Mouse (Mus musculus): ENCODE results near the gene Hrh1. TPM values are rescaled to one million over a fixed set of nuclear protein-coding genes. Genes with fewer than 3 reads are reported as not detected.

Gene Hrh1
- polyA plus RNA-seq, 1 experiment from 2014 or later: 0.06 TPM

- Histone ChIP-seq H3K4me2 (replicated peaks; ENCODE audit: low read depth) (no peak overlapping the region), H3K9ac (ENCODE audit: low read length) (no peak overlapping the region), H3K9me3 (ENCODE audit: control insufficient read depth, low read length) (no peaks in the 10 kb centered on the region), H3K36me3 (ENCODE audit: control insufficient read depth, insufficient read depth, low read length) (no peaks in the 10 kb centered on the region), H3K4me3 (ENCODE audit: low read depth, low read length) (no peak overlapping the region), H3K27ac (replicated peaks) (no peak overlapping the region), H3K4me1 (replicated peaks; ENCODE audit: control insufficient read depth, insufficient read depth) (no peaks in the 10 kb centered on the region), H3K27me3 (ENCODE audit: control insufficient read depth, insufficient read depth, low read length) (no peaks in the 10 kb centered on the region)
- no peak for DNase-seq (ENCODE audit: low spot score)
- 92% methylated on average over 4 of the region's 4 CpGs for WGBS
- no peak for ATAC-seq (ENCODE audit: low FRiP score, low TSS enrichment)
- peak; percentile 25; the same call in 1 of the 2 replicates for TF ChIP-seq CTCF (IDR thresholded peaks at IDR 0.05; ENCODE audit: low read depth)
- no peak for TF ChIP-seq EP300 (optimal IDR thresholded peaks at IDR 0.05)
These were observed 57.5 kb downstream of the Hrh1 start for GRCm38 (mm10) chr6:114455267-114455666.

GRCm38 (mm10) chr6:114456255-114457042 lies 58.7 kb downstream of the Hrh1 start:
- no peaks in the 10 kb centered on the region for H3K9me3 ChIP-seq (ENCODE audit: control insufficient read depth, low read length)
- TF ChIP-seq EP300 (optimal IDR thresholded peaks at IDR 0.05): no peak
- TF ChIP-seq CTCF (IDR thresholded peaks at IDR 0.05; ENCODE audit: low read depth): no peak
- no peaks in the 10 kb centered on the region for H3K4me1 ChIP-seq (replicated peaks; ENCODE audit: control insufficient read depth, insufficient read depth)
- no peak overlapping the region for H3K9ac ChIP-seq (ENCODE audit: low read length)
- no peak overlapping the region for H3K27ac ChIP-seq (replicated peaks)
- WGBS: 39% methylated on average over 11 of the region's 12 CpGs
- ATAC-seq (ENCODE audit: low FRiP score, low TSS enrichment) (no peak), DNase-seq (ENCODE audit: low spot score) (no peak)
- no peak overlapping the region for H3K4me2 ChIP-seq (replicated peaks; ENCODE audit: low read depth)
- H3K4me3 ChIP-seq (ENCODE audit: low read depth, low read length): no peak overlapping the region
- H3K27me3 ChIP-seq (ENCODE audit: control insufficient read depth, insufficient read depth, low read length): no peaks in the 10 kb centered on the region
- no peaks in the 10 kb centered on the region for H3K36me3 ChIP-seq (ENCODE audit: control insufficient read depth, insufficient read depth, low read length)

- ATAC-seq (ENCODE audit: low FRiP score, low TSS enrichment) (no peak), DNase-seq (ENCODE audit: low spot score) (no peak)
- no peak overlapping the region for H3K4me2 ChIP-seq (replicated peaks; ENCODE audit: low read depth)
- H3K9ac ChIP-seq (ENCODE audit: low read length): no peak overlapping the region
- no peaks in the 10 kb centered on the region for H3K27me3 ChIP-seq (ENCODE audit: control insufficient read depth, insufficient read depth, low read length)
- no peaks in the 10 kb centered on the region for H3K36me3 ChIP-seq (ENCODE audit: control insufficient read depth, insufficient read depth, low read length)
- 87% methylated on average over 3 of the region's 3 CpGs for WGBS
- TF ChIP-seq CTCF (IDR thresholded peaks at IDR 0.05; ENCODE audit: low read depth) (no peak), EP300 (optimal IDR thresholded peaks at IDR 0.05) (no peak)
- H3K4me3 ChIP-seq (ENCODE audit: low read depth, low read length): no peak overlapping the region
- H3K9me3 ChIP-seq (ENCODE audit: control insufficient read depth, low read length): no peaks in the 10 kb centered on the region
- no peaks in the 10 kb centered on the region for H3K4me1 ChIP-seq (replicated peaks; ENCODE audit: control insufficient read depth, insufficient read depth)
- no peak overlapping the region for H3K27ac ChIP-seq (replicated peaks)
These were observed 59.6 kb downstream of the Hrh1 start for GRCm38 (mm10) chr6:114457299-114457698.

GRCm38 (mm10) chr6:114458191-114458590 lies 60.5 kb downstream of the Hrh1 start:
- no peaks in the 10 kb centered on the region for H3K4me1 ChIP-seq (replicated peaks; ENCODE audit: control insufficient read depth, insufficient read depth)
- WGBS: 80% methylated on average over 5 of the region's 5 CpGs
- no peak overlapping the region for H3K27ac ChIP-seq (replicated peaks)
- H3K9ac ChIP-seq (ENCODE audit: low read length): no peak overlapping the region
- H3K9me3 ChIP-seq (ENCODE audit: control insufficient read depth, low read length): no peaks in the 10 kb centered on the region
- peak; percentile 18 for DNase-seq (ENCODE audit: low spot score)
- H3K4me3 ChIP-seq (ENCODE audit: low read depth, low read length): no peak overlapping the region
- no peaks in the 10 kb centered on the region for H3K36me3 ChIP-seq (ENCODE audit: control insufficient read depth, insufficient read depth, low read length)
- H3K27me3 ChIP-seq (ENCODE audit: control insufficient read depth, insufficient read depth, low read length): no peaks in the 10 kb centered on the region
- TF ChIP-seq CTCF (IDR thresholded peaks at IDR 0.05; ENCODE audit: low read depth) (no peak), EP300 (optimal IDR thresholded peaks at IDR 0.05) (no peak)
- H3K4me2 ChIP-seq (replicated peaks; ENCODE audit: low read depth): no peak overlapping the region
- peak; percentile 67 for ATAC-seq (ENCODE audit: low FRiP score, low TSS enrichment)

- Histone ChIP-seq H3K4me2 (replicated peaks; ENCODE audit: low read depth) (no peak overlapping the region), H3K27ac (replicated peaks) (no peak overlapping the region), H3K9ac (ENCODE audit: low read length) (no peak overlapping the region), H3K27me3 (ENCODE audit: control insufficient read depth, insufficient read depth, low read length) (no peaks in the 10 kb centered on the region), H3K36me3 (ENCODE audit: control insufficient read depth, insufficient read depth, low read length) (no peaks in the 10 kb centered on the region), H3K4me3 (ENCODE audit: low read depth, low read length) (no peak overlapping the region), H3K4me1 (replicated peaks; ENCODE audit: control insufficient read depth, insufficient read depth) (no peaks in the 10 kb centered on the region), H3K9me3 (ENCODE audit: control insufficient read depth, low read length) (no peaks in the 10 kb centered on the region)
- ATAC-seq (ENCODE audit: low FRiP score, low TSS enrichment) (no peak), DNase-seq (ENCODE audit: low spot score) (no peak)
- TF ChIP-seq CTCF (IDR thresholded peaks at IDR 0.05; ENCODE audit: low read depth) (no peak), EP300 (optimal IDR thresholded peaks at IDR 0.05) (no peak)
- 77% methylated on average over 2 of the region's 2 CpGs for WGBS
These were observed 62.2 kb downstream of the Hrh1 start for GRCm38 (mm10) chr6:114459969-114460368.

- no peaks in the 10 kb centered on the region for H3K27me3 ChIP-seq (ENCODE audit: control insufficient read depth, insufficient read depth, low read length)
- no peaks in the 10 kb centered on the region for H3K36me3 ChIP-seq (ENCODE audit: control insufficient read depth, insufficient read depth, low read length)
- no peaks in the 10 kb centered on the region for H3K4me1 ChIP-seq (replicated peaks; ENCODE audit: control insufficient read depth, insufficient read depth)
- no peak overlapping the region for H3K9ac ChIP-seq (ENCODE audit: low read length)
- no peak overlapping the region for H3K4me2 ChIP-seq (replicated peaks; ENCODE audit: low read depth)
- H3K27ac ChIP-seq (replicated peaks): no peak overlapping the region
- no peak overlapping the region for H3K4me3 ChIP-seq (ENCODE audit: low read depth, low read length)
- H3K9me3 ChIP-seq (ENCODE audit: control insufficient read depth, low read length): no peaks in the 10 kb centered on the region
- ATAC-seq (ENCODE audit: low FRiP score, low TSS enrichment): no peak
- DNase-seq (ENCODE audit: low spot score): no peak
- TF ChIP-seq EP300 (optimal IDR thresholded peaks at IDR 0.05) (no peak), CTCF (IDR thresholded peaks at IDR 0.05; ENCODE audit: low read depth) (peak; percentile 66)
These were observed 63.8 kb downstream of the Hrh1 start for GRCm38 (mm10) chr6:114461536-114461935.

Measured in stomach, postnatal 0 days (tissue).